Mouse (Mus musculus) frontal cortex, adult (tissue): Measurements from ENCODE around the gene Heph.
"Not testable (repeated sequence)": the region's sequence is repeated elsewhere in the genome, so short reads cannot be mapped to it uniquely, and the experiment has no call there.

Experiments
- ATAC-seq: cut with Nextera tagmentation; 2 replicates; pipeline ENCODE4 v1.9.2; 2017; ENCODE audit warnings: mild to moderate bottlenecking, moderate library complexity, mixed read lengths; ENCODE audit not compliant: low TSS enrichment

Gene Heph

GRCm38 (mm10) chrX:96455149-96455548 is at the start of gene Heph:
Gene Heph, plus strand, starts transcription at chrX:96455359.
- no peak for ATAC-seq

GRCm38 (mm10) chrX:96415351-96415750 is 39.8 kb upstream of the Heph start:
- not testable (repeated sequence) for ATAC-seq

GRCm38 (mm10) chrX:96416970-96417369 is 38.2 kb upstream of the Heph start:
- ATAC-seq: no peak

GRCm38 (mm10) chrX:96417733-96418132 is 37.4 kb upstream of the Heph start:
- no peak for ATAC-seq

- ATAC-seq: no peak
Measured at GRCm38 (mm10) chrX:96419383-96419782, 35.8 kb upstream of the Heph start.

- ATAC-seq: no peak
Measured at GRCm38 (mm10) chrX:96456201-96456963, 1.2 kb downstream of the Heph start, which contains the start of gene Hsf3. Gene Hsf3, minus strand, starts transcription at chrX:96456294.

GRCm38 (mm10) chrX:96501580-96501979 is 46.4 kb downstream of the Heph start:
- ATAC-seq: no peak
